Mouse (Mus musculus) Patski (cell line): Measurements from ENCODE around the gene Smpd3. TPM values are rescaled to one million over a fixed set of nuclear protein-coding genes. Genes with fewer than 3 reads are reported as not detected.
A peak's percentile ranks its signal among the peaks of the same experiment; 100 is the strongest.

Experiments used
- ATAC-seq: fragments of 100-300 bp; one replicate; pipeline ENCODE4 v1.8.0; 2021
- CTCF ChIA-PET: fragments of 350-600 bp; sonication (Branson Sonifier 250); formaldehyde crosslinking; loops from one replicate; lab custom pipeline; 2022; ENCODE audit warnings: inconsistent platforms; lab: Charles Lee
- POLR2A ChIA-PET: fragments of 350-600 bp; sonication (Branson Sonifier 250); formaldehyde crosslinking; loops from one replicate; lab custom pipeline; 2022; ENCODE audit warnings: antibody characterized with exemption, inconsistent platforms; lab: Charles Lee
- DNase-seq: peaks from one replicate; pipeline ENCODE4 v3.0.0-alpha.2; 2011; ENCODE audit warnings: low read depth, low spot score
- H3K27me3 ChIP-seq: fragments of 371-371 bp; one replicate; pipeline ENCODE4 v1.5.1; 2021
- CTCF ChIP-seq: fragments of 100-300 bp; IDR thresholded peaks from one replicate; pipeline ENCODE4 v1.5.1; 2021
- in situ Hi-C: fragments of 300-500 bp; cut with MboI; formaldehyde crosslinking; loops from 3 replicates; pipeline ENCODE4 v1.11.1; 2018; ENCODE audit warnings: low pct_unique_long_range_greater_than_20kb, mixed read lengths
- polyA plus RNA-seq: library from polyadenylated mRNA; unstranded; gene quantifications from one replicate; pipeline ENCODE4 v1.2.3, GENCODE M21; 2021

Gene Smpd3
- polyA plus RNA-seq, 1 experiment from 2014 or later = 0.33 TPM

GRCm38 (mm10) chr8:106210035-106210731, 127.6 kb downstream of the Smpd3 start:
- ChIA-PET CTCF (interaction anchor here (1.0 to 3.6 kb wide), 7 partner anchors 10 to 123 kb away, joined by 3 to 23 read pairs (median 4); no protein-coding TSS in a partner anchor), POLR2A (interaction anchor here (0.7 to 1.5 kb wide), 5 partner anchors 10 to 192 kb away, joined by 3 to 5 read pairs (median 4); no protein-coding TSS in a partner anchor)
- DNase-seq = no peak
- TF ChIP-seq CTCF = no peak
- ATAC-seq = peak; percentile 49
- in situ Hi-C loops = loop anchor here (5.0 kb wide), 1 partner anchor 192 kb away; no protein-coding TSS in a partner anchor
- no peaks in the 10 kb centered on the region for H3K27me3 ChIP-seq

Other genes starting within 250 kb of the Smpd3 start
- 3.3 TPM for gene Esrp2, start 201.0 kb downstream of the Smpd3 start, polyA plus RNA-seq
- gene Pla2g15, start 187.6 kb downstream of the Smpd3 start, polyA plus RNA-seq = 24.6 TPM
- 129 TPM for gene Slc7a6, start 169.1 kb downstream of the Smpd3 start, polyA plus RNA-seq
- 48.1 TPM for gene Slc7a6os, start 127.1 kb downstream of the Smpd3 start, polyA plus RNA-seq
- 26.1 TPM for gene Prmt7, start 127.1 kb downstream of the Smpd3 start, polyA plus RNA-seq
- gene Zfp90, start 77.3 kb upstream of the Smpd3 start, polyA plus RNA-seq = 17.5 TPM
- not detected for gene 6030452D12Rik, start 162.5 kb upstream of the Smpd3 start, polyA plus RNA-seq
- gene Cdh3, start 172.9 kb upstream of the Smpd3 start, polyA plus RNA-seq = 81.9 TPM
- 34.6 TPM for gene Gm10073, start 235.5 kb upstream of the Smpd3 start, polyA plus RNA-seq